Mouse (Mus musculus): ENCODE measurements around the gene Dio2.
A peak's percentile ranks its signal among the peaks of the same experiment; 100 is the strongest.

The Dio2 gene

DNA sequence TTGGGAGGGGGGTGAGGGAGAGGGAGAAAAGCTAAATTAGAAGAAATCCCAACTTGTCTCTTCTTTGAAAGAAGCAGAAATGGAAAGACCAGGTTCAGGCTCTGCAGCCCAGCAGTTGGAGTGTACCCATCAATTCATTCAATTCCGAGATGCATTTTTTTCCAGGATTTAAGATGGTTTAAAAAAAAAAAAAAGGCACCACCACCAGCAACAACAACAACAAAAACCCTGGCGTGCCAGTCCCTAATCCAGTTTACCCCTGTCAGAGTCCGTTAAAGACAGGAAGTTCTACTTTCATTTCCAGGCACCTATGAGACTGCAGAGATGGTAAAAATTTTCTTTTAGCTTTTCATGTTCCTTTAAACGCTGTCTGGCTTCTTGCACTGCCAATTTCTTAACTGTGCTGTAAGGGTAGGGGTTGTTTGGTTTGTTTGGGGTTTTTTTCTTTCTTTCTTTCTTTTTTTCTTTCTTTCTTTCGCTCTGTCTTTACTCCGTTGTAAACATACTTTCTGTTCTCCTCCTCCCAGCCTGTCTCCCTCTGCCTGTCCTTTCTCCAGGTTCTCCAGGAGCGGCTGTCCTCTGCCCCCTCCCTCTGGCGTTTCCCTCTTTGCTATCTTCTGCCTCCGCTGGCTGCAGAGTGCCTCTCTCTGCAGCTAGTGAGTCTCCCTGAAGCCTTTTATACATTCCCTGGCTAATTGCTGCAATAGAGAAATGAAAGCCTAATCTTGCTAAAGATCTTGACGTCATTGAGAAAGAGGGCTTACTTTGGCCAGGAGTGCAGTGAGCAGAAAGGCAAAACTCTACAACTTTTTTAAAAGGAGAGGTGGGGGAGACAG is at the start of gene Dio2:
TSS of gene Dio2 (minus strand) at position 51 of the 836 bp plus-strand sequence.
- DNase-seq (ENCODE audit: low spot score) = peak; percentile 3

DNA sequence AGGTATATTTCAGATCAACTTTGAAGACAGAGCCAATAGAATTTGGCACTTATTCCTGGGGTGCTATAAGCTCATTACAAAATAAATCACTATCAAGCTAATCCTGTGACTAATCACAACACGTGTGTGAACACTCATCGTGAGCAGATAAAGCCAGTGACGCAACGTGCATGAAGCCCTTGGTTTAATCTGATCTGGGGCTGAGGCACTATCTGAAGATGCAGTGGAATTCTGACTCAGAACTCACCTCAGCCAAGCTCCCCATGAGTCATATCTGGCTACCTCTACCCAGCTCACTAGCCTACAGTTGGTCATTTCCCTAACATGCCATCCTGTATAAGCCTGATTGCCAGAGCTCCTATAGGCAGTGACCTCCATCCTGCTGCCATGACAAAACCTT is 43.2 kb upstream of the Dio2 start:
- DNase-seq (ENCODE audit: low spot score) = no peak

- DNase-seq (ENCODE audit: low spot score) = no peak
Measured at GRCm38 (mm10) chr12:90744752-90745151, 6.5 kb upstream of the Dio2 start.

DNA sequence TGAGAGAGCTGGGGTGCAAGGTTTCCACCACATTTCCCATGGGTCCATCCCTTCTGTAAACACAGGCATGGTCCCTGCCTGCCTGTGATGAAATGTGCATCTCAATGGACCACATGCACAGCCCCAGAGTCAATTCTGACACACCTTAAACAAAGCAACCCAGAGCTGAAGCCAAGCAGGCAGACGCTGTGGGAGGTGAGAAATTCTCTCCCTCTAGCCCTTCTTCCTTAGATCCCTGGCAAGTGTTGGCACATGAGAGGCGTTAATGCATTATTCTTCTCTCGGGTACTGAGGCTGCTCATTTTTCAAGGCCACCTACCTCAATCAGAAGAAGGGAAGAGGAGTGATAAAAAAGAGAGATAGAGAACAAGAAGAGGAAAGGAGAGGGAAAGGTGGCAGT is 5.4 kb upstream of the Dio2 start:
- no peak for DNase-seq (ENCODE audit: low spot score)

GRCm38 (mm10) chr12:90740468-90740867 is 2.2 kb upstream of the Dio2 start:
- peak; percentile 27 for DNase-seq (ENCODE audit: low spot score)

DNA sequence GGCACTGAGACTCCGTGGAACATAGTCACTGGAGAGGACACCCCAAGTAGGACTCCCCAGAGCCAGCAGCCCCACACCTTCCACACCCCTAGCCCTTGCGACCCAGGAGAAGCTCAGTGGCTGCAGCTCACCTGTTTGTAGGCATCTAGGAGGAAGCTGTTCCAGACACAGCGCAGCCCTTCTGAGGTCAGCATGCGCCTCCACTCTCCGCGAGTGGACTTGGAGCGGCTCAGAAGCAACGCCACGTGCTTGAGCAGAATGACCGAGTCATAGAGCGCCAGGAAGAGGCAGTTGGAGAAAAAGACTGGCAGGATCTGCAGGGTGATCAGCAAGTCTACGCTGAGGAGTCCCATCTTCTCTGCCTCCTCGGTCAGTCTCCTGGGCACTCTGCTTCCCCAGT is 306 bp downstream of the Dio2 start:
- peak; percentile 1 for DNase-seq (ENCODE audit: low spot score)

DNA sequence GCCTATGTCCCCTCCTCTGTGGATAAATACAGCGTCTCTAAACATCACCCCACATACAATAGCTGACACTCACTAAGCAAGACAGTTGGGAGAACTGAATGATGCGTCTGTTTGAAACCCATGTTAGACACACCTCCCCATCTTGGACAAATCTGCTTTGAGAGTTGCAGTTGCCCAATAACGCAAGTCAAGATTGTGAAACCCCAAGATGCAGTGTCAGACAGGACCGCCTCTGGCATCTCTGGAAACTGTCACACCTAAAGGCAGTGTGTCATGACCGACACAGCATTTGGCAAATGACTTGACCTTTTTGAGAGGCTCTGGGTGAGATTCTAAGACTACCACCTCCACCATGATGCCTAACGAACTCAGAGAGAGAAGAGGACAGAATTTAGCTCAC is 2.8 kb downstream of the Dio2 start:
- DNase-seq (ENCODE audit: low spot score) = no peak

GRCm38 (mm10) chr12:90734503-90734902 is 3.7 kb downstream of the Dio2 start:
- DNase-seq (ENCODE audit: low spot score) = no peak

DNA sequence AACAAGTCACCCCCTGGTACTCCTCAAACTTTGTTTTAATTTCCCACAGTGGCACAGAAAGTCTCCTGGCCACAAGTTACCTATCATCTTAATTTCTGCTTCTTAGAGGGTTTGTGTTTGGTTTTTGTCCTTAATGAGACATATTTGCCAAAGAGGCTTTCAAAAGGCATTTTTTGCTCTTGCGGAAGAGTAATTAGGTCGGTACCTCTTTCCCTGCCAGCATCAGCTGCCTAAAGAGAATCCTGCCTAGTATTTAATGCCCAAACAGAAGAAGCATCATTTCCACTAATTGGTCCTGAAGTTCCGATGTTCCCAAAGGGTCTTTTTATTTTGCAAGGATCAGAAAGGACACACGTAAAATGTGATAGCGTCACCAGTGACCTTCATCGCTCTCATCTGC is 4.5 kb downstream of the Dio2 start:
- DNase-seq (ENCODE audit: low spot score) = no peak

DNA sequence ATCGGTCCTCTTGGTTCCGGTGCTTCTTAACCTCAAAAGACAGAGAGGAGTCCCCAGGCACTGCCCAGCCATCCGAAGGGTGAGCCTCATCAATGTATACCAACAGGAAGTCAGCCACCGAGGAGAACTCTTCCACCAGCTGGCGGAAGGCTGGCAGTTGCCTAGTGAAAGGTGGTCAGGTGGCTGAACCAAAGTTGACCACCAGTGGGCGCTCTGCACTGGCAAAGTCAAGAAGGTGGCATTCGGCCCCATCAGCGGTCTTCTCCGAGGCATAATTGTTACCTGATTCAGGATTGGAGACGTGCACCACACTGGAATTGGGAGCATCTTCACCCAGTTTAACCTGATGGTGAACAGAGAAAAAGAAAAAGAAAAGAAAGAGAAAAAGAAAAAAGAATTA is 8.6 kb downstream of the Dio2 start:
- DNase-seq (ENCODE audit: low spot score) = peak; percentile 18

- DNase-seq (ENCODE audit: low spot score) = no peak
Measured at GRCm38 (mm10) chr12:90725107-90725506, 13.1 kb downstream of the Dio2 start.

DNA sequence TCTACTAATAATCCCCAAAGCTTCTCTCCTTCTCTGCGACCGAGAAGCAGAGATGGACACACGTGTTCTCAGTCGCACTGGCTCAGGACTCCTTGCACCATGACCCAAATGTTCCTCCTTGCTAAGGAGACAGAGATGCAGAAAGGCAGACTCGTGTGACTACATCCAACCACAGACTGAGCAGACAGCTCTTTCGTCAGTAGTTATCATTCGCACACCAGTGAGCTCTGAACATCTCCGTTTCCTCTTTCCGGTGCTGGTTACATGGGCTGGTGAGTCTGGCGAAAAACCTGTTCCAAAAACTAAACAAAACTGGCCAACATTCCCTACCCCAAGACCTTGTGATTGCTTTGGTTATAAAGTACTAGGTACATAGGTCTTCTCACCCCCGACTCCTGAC is 13.6 kb downstream of the Dio2 start:
- DNase-seq (ENCODE audit: low spot score) = no peak

GRCm38 (mm10) chr12:90694135-90694534 is 44.1 kb downstream of the Dio2 start:
- no peak for DNase-seq (ENCODE audit: low spot score)
